Mouse (Mus musculus) myocyte (in vitro differentiated cells): Measurements from ENCODE around the gene Slc8a1.

Experiments
- CEBPB ChIP-seq: IDR thresholded peaks from 2 replicates; pipeline ENCODE4 v1.6.1; 2011; ENCODE audit warnings: mild to moderate bottlenecking, moderate library complexity; ENCODE audit not compliant: poor library complexity, insufficient read depth, severe bottlenecking
- E2F4 ChIP-seq: IDR thresholded peaks from one replicate; pipeline ENCODE4 v1.6.1; 2011; ENCODE audit warnings: mild to moderate bottlenecking, control low read depth, moderate library complexity; ENCODE audit not compliant: insufficient read depth
- POLR2A ChIP-seq: IDR thresholded peaks from one replicate; pipeline ENCODE4 v1.6.1; 2011; ENCODE audit warnings: low read depth, mild to moderate bottlenecking, control low read depth, moderate library complexity; ENCODE audit not compliant: insufficient read length
- POLR2AphosphoS2 ChIP-seq: IDR thresholded peaks from one replicate; pipeline ENCODE4 v1.6.1; 2011; ENCODE audit warnings: low read depth, control low read depth; ENCODE audit not compliant: insufficient read length
- SRF ChIP-seq: IDR thresholded peaks from one replicate; pipeline ENCODE4 v1.6.1; 2011; ENCODE audit warnings: low read depth; ENCODE audit not compliant: control insufficient read depth, insufficient read length
- TCF3 ChIP-seq: IDR thresholded peaks from one replicate; pipeline ENCODE4 v1.6.1; 2011; ENCODE audit warnings: low read depth, control low read depth; ENCODE audit not compliant: insufficient read length
- USF1 ChIP-seq: IDR thresholded peaks from one replicate; pipeline ENCODE4 v1.6.1; 2011; ENCODE audit warnings: low read depth, mild to moderate bottlenecking, control low read depth, moderate library complexity

DNA sequence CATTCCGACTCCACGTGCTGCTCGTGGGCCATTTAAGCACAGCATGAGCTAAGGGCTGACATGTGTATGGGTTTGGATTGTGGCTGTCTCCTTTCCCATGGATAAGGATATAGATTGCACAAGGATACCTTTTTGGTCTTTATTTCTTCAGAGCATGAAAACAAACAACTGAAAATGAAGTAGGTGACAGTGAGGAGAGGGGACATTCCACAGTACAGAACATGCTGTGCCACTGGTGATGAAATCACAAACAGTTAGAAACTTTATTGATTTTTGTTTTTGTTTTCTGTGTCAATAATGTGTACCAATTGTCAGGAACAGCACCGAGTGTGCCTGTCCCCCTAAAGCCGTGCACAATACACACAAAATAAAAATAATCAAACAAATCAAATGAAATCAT lies 352.7 kb downstream of the Slc8a1 start:
- TF ChIP-seq POLR2A (no peak), USF1 (no peak), CEBPB (no peak), E2F4 (no peak), SRF (no peak), POLR2AphosphoS2 (no peak), TCF3 (no peak)
